Mouse (Mus musculus) lung, adult 18-20 months (tissue): Measurements from ENCODE around the gene Eps8.

Experiments used
- DNase-seq, 2 experiments: peaks; one replicate each; pipeline ENCODE4 v3.0.0; 2022; ENCODE audit warnings: mixed read lengths in 2 of 2

Eps8 gene

GRCm38 (mm10) chr6:137608160-137608930, 46.3 kb downstream of the Eps8 start:
- DNase-seq = no peak

GRCm38 (mm10) chr6:137606541-137606940, 48.1 kb downstream of the Eps8 start:
- DNase-seq = no peak

- DNase-seq = no peak
Observed at GRCm38 (mm10) chr6:137604417-137605248, 50.0 kb downstream of the Eps8 start.

- no peak for DNase-seq
Observed at GRCm38 (mm10) chr6:137598306-137598705, 56.4 kb downstream of the Eps8 start.

- DNase-seq = no peak
Observed at GRCm38 (mm10) chr6:137597442-137598058, 57.1 kb downstream of the Eps8 start.

- no peak for DNase-seq
Observed at GRCm38 (mm10) chr6:137592582-137592981, 62.1 kb downstream of the Eps8 start.

GRCm38 (mm10) chr6:137589245-137589618, 65.4 kb downstream of the Eps8 start:
- DNase-seq = no peak

GRCm38 (mm10) chr6:137588481-137589244, 66.0 kb downstream of the Eps8 start:
- no peak for DNase-seq

GRCm38 (mm10) chr6:137587866-137588265, 66.8 kb downstream of the Eps8 start:
- no peak for DNase-seq

- no peak for DNase-seq
Observed at GRCm38 (mm10) chr6:137585229-137585628, 69.4 kb downstream of the Eps8 start.

GRCm38 (mm10) chr6:137583056-137583455, 71.6 kb downstream of the Eps8 start:
- DNase-seq = no peak

GRCm38 (mm10) chr6:137582207-137582889, 72.3 kb downstream of the Eps8 start:
- DNase-seq = peak; percentile 44 to 48

- DNase-seq = no peak
Observed at GRCm38 (mm10) chr6:137581331-137582010, 73.2 kb downstream of the Eps8 start.

GRCm38 (mm10) chr6:137580503-137580902, 74.2 kb downstream of the Eps8 start:
- DNase-seq = no peak

- no peak for DNase-seq
Observed at GRCm38 (mm10) chr6:137576670-137577371, 77.9 kb downstream of the Eps8 start.

- no peak for DNase-seq
Observed at GRCm38 (mm10) chr6:137576091-137576490, 78.6 kb downstream of the Eps8 start.

GRCm38 (mm10) chr6:137573897-137574296, 80.8 kb downstream of the Eps8 start:
- no peak for DNase-seq

- DNase-seq = peak in 1 of 2 experiments; percentile 24
Observed at GRCm38 (mm10) chr6:137570718-137571131, 84.0 kb downstream of the Eps8 start.

GRCm38 (mm10) chr6:137570019-137570418, 84.7 kb downstream of the Eps8 start:
- DNase-seq = no peak

GRCm38 (mm10) chr6:137569071-137569470, 85.6 kb downstream of the Eps8 start:
- peak in 1 of 2 experiments; percentile 33 for DNase-seq

GRCm38 (mm10) chr6:137565890-137566289, 88.8 kb downstream of the Eps8 start:
- no peak for DNase-seq
